Mouse (Mus musculus) cortical plate, adult 2 months (tissue): ENCODE measurements at regions not wholly inside any gene's neighbourhood (a gene's known extent, or its start where the extent isn't known, plus 50 kb on each side); places are given as distances from the start of the nearest gene placed in this dataset.

ENCODE experiments used
- H3K27ac ChIP-seq: fragments of 200-500 bp; 2 replicates; pipeline ENCODE4 v1.5.1; 2012; ENCODE audit warnings: low read length, control low read depth, inconsistent platforms; ENCODE audit not compliant: insufficient read depth
- H3K4me1 ChIP-seq: fragments of 200-500 bp; 2 replicates; pipeline ENCODE4 v1.6.1; 2011; ENCODE audit warnings: low read length; ENCODE audit not compliant: control insufficient read depth, insufficient read depth
- H3K4me3 ChIP-seq: fragments of 200-500 bp; 2 replicates; pipeline ENCODE4 v1.5.1; 2011; ENCODE audit warnings: mild to moderate bottlenecking, low read length, control low read depth; ENCODE audit not compliant: insufficient read depth
- CTCF ChIP-seq: fragments of 200-500 bp; IDR thresholded peaks from 2 replicates; pipeline ENCODE4 v1.5.1; 2011; ENCODE audit warnings: mild to moderate bottlenecking, control low read depth, low read length; ENCODE audit not compliant: insufficient read depth; ENCODE audit errors: extremely low read depth
- POLR2A ChIP-seq: fragments of 200-500 bp; IDR thresholded peaks from 2 replicates; pipeline ENCODE4 v1.6.1; 2011; ENCODE audit warnings: mild to moderate bottlenecking, low read length, control low read depth; ENCODE audit not compliant: insufficient read depth; ENCODE audit errors: extremely low read depth

DNA sequence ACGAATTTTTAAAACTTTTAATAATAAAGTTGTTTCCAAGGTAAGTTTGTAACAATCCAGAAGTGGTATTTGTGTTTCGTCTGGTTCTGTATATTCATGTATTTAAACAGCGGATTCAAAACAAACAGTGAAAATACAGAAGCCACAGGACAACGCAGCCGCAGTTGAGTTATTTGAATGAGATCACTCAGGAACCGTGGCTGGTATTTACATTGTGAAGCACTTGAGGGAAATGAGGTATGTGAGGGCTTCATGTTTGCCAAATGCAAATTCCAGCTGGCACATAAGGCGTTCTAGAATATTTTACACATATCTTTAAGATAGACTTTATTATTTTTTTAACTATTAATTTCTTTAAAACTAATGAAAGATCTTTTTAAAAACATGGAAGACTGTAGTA, 224.5 kb upstream of the Cdyl start:
- Histone ChIP-seq H3K4me3 (no peak overlapping the region), H3K27ac (no peak overlapping the region), H3K4me1 (no peaks in the 10 kb centered on the region)
- TF ChIP-seq POLR2A: no peak
- no peak for TF ChIP-seq CTCF

DNA sequence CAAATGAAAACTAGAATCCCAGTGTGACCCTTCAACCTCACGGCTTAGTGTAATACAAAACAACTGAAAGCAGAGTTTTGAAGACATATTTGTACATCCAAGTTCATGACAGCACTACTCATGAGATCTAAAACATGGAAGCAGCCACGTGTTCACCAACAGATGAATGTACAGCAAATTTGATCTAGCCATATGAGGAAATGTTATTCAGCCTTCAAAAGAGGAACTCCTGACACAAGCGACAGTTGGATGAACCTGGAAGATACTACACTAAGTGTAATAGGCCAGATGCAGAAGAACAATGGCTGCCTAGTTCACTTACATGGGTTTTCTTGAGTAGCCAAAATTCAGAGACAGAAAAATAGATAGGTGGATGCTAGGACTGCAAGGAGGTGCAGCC, 212.0 kb upstream of the Cdyl start:
- no peak overlapping the region for H3K4me3 ChIP-seq
- TF ChIP-seq POLR2A: no peak
- TF ChIP-seq CTCF: no peak
- H3K27ac ChIP-seq: no peak overlapping the region
- H3K4me1 ChIP-seq: no peaks in the 10 kb centered on the region

DNA sequence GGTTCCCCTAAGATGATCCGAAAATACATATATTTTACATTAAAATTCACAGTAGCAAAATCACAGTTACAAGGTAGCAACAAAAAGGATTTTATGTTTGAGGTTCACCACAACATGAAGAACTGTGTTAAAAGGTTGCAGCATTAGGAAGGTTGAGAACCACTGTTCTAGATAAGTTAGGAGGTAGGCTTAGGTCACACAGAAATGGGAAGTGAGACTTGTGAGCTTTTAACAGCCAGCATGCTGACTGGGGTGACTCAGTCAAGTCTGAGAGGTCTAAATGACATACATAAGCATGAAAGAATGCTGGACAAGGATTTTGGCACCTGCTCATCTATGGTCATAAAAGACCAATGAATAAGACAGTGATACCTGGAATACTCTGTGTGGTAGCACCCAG, 207.2 kb upstream of the Cdyl start:
- Histone ChIP-seq H3K27ac (no peak overlapping the region), H3K4me3 (no peak overlapping the region), H3K4me1 (no peaks in the 10 kb centered on the region)
- TF ChIP-seq CTCF (no peak), POLR2A (no peak)

DNA sequence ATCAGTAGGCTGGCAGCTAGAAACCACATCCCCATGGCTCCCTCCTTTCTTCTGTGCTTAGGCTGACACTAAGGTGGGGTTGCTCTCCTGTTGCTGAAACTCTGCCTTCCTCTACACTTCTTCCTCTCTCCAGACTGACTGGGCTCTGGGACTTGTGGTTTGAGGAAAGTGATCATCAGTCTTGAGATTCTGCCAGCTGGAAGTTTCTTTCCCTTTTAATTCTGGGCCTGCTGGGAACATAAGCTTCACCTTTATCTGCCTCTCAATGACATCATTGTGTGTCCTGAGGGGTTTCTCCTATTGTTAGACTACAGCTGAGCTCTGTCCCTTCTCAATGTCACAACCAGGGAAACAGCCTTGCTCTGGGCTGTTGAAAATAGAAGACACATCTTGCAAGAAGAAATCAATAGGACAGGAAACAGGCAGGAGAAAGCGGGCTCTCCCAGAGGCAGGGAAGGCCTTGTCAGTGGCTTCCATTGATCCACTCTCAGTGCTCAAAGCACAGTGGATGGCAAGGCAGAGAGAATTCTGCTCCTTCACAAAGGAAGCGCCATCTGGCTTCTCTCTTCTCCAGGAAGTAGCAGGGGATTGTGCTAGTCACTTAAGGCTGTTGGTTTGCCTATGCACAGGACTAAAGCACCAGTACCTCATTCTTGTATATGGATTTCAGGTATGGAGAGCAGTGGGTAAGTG, 206.3 kb upstream of the Cdyl start:
- Histone ChIP-seq H3K4me3 (no peak overlapping the region), H3K4me1 (no peaks in the 10 kb centered on the region), H3K27ac (no peak overlapping the region)
- TF ChIP-seq POLR2A (no peak), CTCF (no peak)

DNA sequence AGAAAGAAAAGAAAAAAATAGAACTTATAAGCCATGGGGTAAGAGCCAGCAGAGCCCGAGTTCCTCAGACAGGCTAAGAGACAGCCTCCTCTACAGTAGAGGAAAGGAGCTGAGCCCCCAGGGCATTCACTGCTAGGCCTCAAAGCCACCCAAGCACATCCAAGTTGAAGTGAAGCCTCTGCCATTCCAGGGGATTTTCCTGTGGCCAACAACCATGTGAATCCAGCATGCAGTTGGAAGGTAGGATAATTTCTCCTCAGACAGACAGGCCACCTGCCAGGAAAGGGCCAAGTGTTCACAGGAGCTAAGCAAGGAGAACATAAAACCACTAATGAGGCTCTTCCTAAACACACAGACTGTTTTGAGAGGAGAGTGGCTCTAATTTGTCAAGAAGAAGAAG, 199.6 kb upstream of the Cdyl start:
- no peaks in the 10 kb centered on the region for H3K4me1 ChIP-seq
- H3K27ac ChIP-seq: no peak overlapping the region
- no peak for TF ChIP-seq CTCF
- no peak overlapping the region for H3K4me3 ChIP-seq

DNA sequence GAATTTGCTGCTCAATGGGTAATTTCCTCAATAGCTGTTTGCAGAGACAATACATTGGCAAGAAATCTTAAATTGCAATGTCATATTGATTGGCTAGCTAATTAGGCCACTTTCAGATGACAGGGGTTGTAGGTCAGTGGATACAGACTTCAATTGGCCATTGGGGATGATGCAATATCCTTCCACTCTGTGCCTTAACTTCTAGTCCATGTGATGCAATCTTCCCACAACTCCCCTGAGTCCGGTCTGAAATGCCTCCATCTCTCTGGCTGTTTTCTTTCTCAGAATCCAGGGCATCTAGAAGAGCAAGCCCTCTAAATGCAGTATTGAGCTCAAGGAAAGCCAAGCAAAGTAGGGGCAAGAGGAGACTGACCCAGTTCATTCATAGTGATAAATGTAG, 196.4 kb upstream of the Cdyl start:
- Histone ChIP-seq H3K4me1 (no peaks in the 10 kb centered on the region), H3K27ac (no peak overlapping the region), H3K4me3 (no peak overlapping the region)
- TF ChIP-seq POLR2A (no peak), CTCF (no peak)

DNA sequence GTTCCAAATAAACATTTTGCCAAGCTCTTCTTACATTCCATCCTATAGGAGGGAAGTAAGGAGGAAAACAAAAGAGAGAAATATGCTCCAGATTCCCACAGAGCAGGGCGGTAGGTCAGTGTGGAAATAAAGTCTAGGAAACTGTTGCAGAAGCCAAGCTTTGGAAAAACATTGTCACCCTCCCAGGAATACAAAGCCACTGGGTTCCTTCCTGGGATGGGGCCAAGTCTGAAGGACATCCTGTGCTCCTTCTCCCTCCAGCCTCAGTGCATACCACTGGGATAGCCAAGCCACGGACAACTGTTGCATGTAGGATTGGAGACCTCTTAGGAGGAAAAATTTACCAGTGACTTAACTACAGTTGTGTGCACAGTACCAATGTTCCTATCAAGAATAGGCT, 195.8 kb upstream of the Cdyl start:
- Histone ChIP-seq H3K4me1 (no peaks in the 10 kb centered on the region), H3K27ac (no peak overlapping the region), H3K4me3 (no peak overlapping the region)
- TF ChIP-seq POLR2A: no peak
- no peak for TF ChIP-seq CTCF

DNA sequence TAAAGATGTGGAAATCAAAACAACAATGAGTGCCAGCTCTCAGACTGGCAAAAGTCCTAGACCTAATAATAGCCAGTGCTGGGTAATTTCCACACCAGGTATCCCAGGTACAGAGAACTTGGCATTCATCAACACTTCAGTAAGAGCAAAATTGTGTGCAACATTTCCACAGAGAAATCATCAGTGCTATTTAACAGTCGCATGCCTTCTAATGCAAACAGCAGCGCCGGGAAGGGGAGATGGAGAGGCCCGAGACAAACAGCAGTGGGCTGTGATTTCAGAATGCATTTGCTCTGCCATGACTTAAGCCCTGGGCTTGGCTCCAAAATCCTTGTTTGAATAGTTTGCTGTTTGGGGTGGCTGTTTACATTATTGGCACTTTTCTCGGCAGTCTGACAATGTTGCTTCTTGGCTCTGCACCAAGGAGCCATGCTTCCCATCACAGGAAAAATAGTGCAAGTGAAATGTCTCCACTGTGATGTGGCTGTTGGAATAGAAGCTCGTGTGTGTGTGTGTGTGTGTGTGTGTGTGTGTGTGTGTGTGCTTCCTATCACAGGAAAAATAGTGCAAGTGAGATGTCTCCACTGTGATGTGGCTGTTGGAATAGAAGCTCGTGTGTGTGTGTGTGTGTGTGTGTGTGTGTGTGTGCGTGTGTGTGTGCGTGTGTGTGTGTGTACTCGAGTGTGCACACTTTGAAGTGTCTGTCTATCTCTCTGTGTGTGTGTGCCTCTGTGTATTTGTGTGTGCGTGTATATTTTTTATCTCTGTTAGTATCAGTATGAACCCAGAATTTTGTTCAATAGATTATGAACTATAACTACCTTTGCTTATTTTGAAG, 190.1 kb upstream of the Cdyl start:
- H3K4me3 ChIP-seq: no peak overlapping the region
- TF ChIP-seq POLR2A (no peak), CTCF (no peak)
- no peak overlapping the region for H3K27ac ChIP-seq
- no peaks in the 10 kb centered on the region for H3K4me1 ChIP-seq

DNA sequence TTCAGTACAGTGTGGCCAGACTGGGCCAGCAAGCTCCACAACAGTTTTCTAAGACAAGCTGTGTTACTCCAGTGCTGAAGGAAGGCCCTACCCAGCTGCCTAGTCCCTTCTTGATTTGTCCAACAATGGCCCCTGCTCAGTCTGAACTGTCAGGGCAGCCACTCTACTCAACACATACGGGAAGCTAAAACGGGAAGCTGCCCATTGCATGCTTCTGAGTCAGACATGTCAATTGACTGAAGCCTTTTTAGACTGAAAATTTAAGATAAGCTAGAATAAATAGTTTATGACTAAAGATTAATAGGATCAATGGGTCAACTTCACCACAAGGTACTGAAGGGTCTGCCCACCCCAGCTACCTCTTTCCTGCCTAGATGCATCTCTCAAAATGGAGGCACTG, 181.4 kb upstream of the Cdyl start:
- TF ChIP-seq POLR2A: no peak
- no peak for TF ChIP-seq CTCF
- H3K4me1 ChIP-seq: no peaks in the 10 kb centered on the region
- H3K27ac ChIP-seq: no peak overlapping the region
- no peak overlapping the region for H3K4me3 ChIP-seq

DNA sequence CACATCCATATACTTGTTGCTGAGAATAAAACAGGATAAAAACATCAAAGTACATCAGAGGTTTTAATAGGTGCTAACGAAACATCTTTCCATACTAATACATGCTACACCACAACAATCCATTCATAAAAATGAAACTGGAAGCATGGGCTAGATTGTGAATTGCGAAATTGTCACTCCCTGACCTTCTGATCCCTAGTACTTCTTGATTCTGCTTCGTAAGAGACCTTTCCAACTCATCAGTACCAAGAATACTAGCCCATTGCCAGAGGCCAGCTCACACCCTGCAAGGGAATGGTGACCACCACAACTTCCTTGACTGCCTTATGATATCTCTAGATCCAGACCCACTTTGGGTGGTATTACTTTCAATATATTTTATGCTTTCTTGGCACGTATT, 177.3 kb upstream of the Cdyl start:
- Histone ChIP-seq H3K4me1 (no peaks in the 10 kb centered on the region), H3K27ac (no peak overlapping the region), H3K4me3 (no peak overlapping the region)
- TF ChIP-seq CTCF: no peak
- no peak for TF ChIP-seq POLR2A
